Mouse (Mus musculus) neural tube, embryonic 11.5 days (tissue): ENCODE data around the gene Max. TPM values are rescaled to one million over a fixed set of nuclear protein-coding genes. Genes with fewer than 3 reads are reported as not detected.

Experiments used
- ATAC-seq: fragments of 200-750 bp; cut with Nextera tagmentation; 2 replicates; pipeline ENCODE4 v1.8.0; 2017; ENCODE audit warnings: moderate number of reproducible peaks, mild to moderate bottlenecking, moderate TSS enrichment, moderate library complexity; ENCODE audit not compliant: insufficient read depth, low FRiP score, low TSS enrichment
- DNase-seq: peaks from one replicate; pipeline ENCODE4 v3.0.0-alpha.2; 2015; ENCODE audit warnings: low spot score
- H3K27ac ChIP-seq: fragments of 300-500 bp; sonication (generic); 2 replicates; pipeline ENCODE4 v1.5.1; 2014; ENCODE audit warnings: low read depth, mild to moderate bottlenecking, low read length
- H3K27me3 ChIP-seq: fragments of 300-500 bp; sonication (generic); 2 replicates; pipeline ENCODE4 v1.6.1; 2014; ENCODE audit warnings: mild to moderate bottlenecking, low read length, mixed read lengths; ENCODE audit not compliant: control insufficient read depth, insufficient read depth
- H3K36me3 ChIP-seq: fragments of 300-500 bp; sonication (generic); 2 replicates; pipeline ENCODE4 v1.6.1; 2014; ENCODE audit warnings: mild to moderate bottlenecking, low read length, moderate library complexity, mixed read lengths; ENCODE audit not compliant: control insufficient read depth, insufficient read depth
- H3K4me1 ChIP-seq: fragments of 300-500 bp; sonication (generic); 2 replicates; pipeline ENCODE4 v1.6.1; 2014; ENCODE audit warnings: low read length, mixed read lengths; ENCODE audit not compliant: control insufficient read depth, insufficient read depth
- H3K4me2 ChIP-seq: fragments of 300-500 bp; sonication (generic); 2 replicates; pipeline ENCODE4 v1.6.1; 2014; ENCODE audit warnings: low read depth, mild to moderate bottlenecking, moderate library complexity
- H3K4me3 ChIP-seq: fragments of 300-500 bp; sonication (generic); 2 replicates; pipeline ENCODE4 v1.5.1; 2014; ENCODE audit warnings: low read depth, low read length
- H3K9ac ChIP-seq: fragments of 300-500 bp; sonication (generic); 2 replicates; pipeline ENCODE4 v1.6.1; 2014; ENCODE audit warnings: mild to moderate bottlenecking, low read length
- H3K9me3 ChIP-seq: fragments of 300-500 bp; sonication (generic); 2 replicates; pipeline ENCODE4 v1.6.1; 2016; ENCODE audit warnings: low read length; ENCODE audit not compliant: control insufficient read depth
- WGBS: fragments of 180-500 bp; shearing (Covaris S2); extraction: QIAGEN DNeasy Blood & Tissue Kit; methylation state at CpG from one replicate; pipeline ENCODE4 v1.1.7; 2014; 5-methylcytosine and 5-hydroxymethylcytosine counted together
- polyA plus RNA-seq: library from polyadenylated mRNA; unstranded; fragments of >200 nt; fragmentation: Nextera tagmentation; extraction: Ambion mirVana; gene quantifications from 2 replicates; pipeline ENCODE4 v1.2.1, GENCODE M21; 2014

Gene Max
- 20.6 and 33.4 TPM in 2 replicates for polyA plus RNA-seq

DNA sequence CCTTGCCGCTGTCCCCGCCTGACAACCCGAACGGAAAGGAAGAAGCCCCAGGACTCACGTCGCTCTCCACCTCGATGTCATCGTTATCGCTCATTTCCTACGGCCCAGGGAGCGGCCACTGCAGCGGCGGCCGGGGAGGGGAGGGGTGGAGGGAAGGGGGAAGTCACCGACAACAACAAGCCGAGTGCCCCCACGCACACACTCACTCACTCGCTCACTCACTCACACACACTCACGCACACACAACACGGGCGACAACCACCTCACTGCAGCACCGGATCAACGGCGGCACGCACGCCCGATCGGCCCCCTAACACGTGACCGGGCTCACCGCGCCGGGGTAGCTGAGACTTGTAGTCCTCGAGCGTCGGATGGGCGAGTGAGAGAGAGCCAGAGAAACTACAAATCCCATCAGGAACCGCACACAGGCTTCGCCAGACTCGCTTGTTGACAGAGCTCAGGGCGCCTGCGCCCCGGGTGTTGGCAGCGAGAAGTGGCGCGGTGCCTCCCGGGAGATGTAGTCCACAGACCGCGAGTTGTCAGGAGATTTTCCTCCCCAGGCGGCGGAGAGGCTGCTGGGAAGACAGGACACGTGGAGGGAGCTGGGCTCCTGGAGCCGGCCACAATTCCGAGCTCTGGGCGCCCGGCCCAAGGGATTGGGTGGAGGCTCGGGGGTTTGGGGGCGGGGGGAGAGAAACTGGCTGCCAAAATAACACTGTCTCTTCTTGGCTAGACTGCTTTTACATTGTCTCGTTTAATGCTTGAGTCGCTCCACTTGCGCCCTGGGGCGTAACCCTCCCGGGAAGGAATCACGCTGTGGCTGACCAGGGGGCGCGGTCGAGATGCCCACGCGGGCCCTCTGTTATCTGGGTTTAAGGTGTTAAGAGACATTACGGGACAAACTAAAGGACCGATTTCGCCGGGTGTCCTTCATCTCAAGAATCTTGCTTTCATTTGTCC, at the start of gene Max:
Gene Max (minus strand): TSS at position 270 of the 960 bp plus-strand sequence.
- Histone ChIP-seq H3K9ac (peak within 1 kb of the TSS; percentile 67), H3K4me2 (peak within 1 kb of the TSS; percentile 87), H3K36me3 (no peaks in the 10 kb centered on the region), H3K9me3 (no peaks in the 10 kb centered on the region), H3K27me3 (no peaks in the 10 kb centered on the region), H3K4me3 (peak within 1 kb of the TSS; percentile 72), H3K27ac (no peak within 1 kb of the TSS), H3K4me1 (peaks cover 10% of the 10 kb centered on the region)
- under 1% methylated on average over 69 of the region's 73 CpGs for WGBS
- ATAC-seq (peak; percentile 98), DNase-seq (peak; percentile 98)

DNA sequence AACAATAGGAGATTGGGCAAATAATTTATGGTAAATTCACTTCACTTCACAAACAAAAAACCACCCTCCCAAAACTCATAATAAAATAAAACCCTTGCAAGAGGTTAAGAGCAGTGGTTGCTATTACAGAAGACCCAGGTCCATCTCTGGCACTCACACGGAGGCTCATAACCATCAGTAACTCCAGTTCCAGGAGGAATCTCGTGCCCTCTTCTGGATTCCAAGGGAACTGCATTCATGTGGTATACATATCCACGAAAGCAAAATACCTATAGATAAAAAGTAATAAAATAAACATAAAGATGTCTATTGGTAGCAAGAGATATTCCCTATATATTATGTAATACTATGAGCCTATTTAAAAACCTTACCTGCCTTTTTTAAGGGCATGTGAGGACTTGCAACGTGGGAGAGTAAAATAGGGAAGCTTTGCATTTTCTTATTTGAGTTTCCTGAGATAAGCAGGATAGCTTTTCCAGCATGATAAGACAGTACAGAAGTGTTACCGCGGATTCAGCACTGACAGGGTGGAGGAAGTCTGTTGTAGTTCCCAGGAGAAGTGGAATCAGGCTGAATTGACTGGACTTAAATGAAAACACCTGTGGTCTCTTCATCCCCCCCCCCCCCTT, 49.2 kb upstream of the Max start:
- Histone ChIP-seq H3K9ac (no peak overlapping the region), H3K9me3 (no peaks in the 10 kb centered on the region), H3K4me3 (no peak overlapping the region), H3K27me3 (no peaks in the 10 kb centered on the region), H3K27ac (no peak overlapping the region), H3K4me1 (no peaks in the 10 kb centered on the region), H3K36me3 (no peaks in the 10 kb centered on the region), H3K4me2 (no peak overlapping the region)
- no peak for ATAC-seq
- 68% methylated on average over 6 of the region's 6 CpGs for WGBS
- DNase-seq, result no peak

- H3K9me3 ChIP-seq, result no peaks in the 10 kb centered on the region
- H3K27me3 ChIP-seq, result no peaks in the 10 kb centered on the region
- 65% methylated on average over 20 of the region's 20 CpGs for WGBS
- H3K9ac ChIP-seq, result no peak overlapping the region
- DNase-seq, result no peak
- H3K4me3 ChIP-seq, result no peak overlapping the region
- peaks cover 3% of the 10 kb centered on the region; the same call in 1 of the 2 replicates for H3K4me1 ChIP-seq
- no peak overlapping the region for H3K27ac ChIP-seq
- no peak for ATAC-seq
- no peak overlapping the region for H3K4me2 ChIP-seq
- no peaks in the 10 kb centered on the region for H3K36me3 ChIP-seq
Measured at GRCm38 (mm10) chr12:77009202-77010030, 47.4 kb upstream of the Max start.

DNA sequence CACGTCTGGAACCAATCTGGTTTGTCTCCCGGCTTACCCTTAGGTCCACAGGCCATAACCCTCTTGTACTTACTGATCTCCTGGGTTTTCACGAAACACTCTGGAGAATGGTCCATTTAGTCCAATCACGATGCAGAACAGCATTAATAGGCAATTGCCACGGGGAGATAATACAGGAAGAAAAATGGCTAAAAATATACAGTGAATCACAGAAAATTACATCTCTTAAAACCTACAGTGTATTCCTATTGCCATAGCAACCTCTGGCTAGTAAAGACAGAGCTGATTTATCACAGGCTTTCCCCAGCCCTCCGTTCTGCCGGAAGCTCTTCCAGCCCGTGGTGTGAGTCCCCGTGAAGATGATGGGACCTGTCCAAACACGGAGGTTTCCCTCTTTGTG, 42.9 kb upstream of the Max start:
- no peaks in the 10 kb centered on the region for H3K9me3 ChIP-seq
- H3K4me2 ChIP-seq, result no peak overlapping the region
- no peak for ATAC-seq
- no peaks in the 10 kb centered on the region for H3K27me3 ChIP-seq
- DNase-seq, result no peak
- no peak overlapping the region for H3K9ac ChIP-seq
- no peak overlapping the region for H3K4me3 ChIP-seq
- WGBS, result 55% methylated on average over 10 of the region's 10 CpGs
- no peaks in the 10 kb centered on the region for H3K36me3 ChIP-seq
- H3K4me1 ChIP-seq, result peaks cover 7% of the 10 kb centered on the region; the same call in 1 of the 2 replicates
- H3K27ac ChIP-seq, result no peak overlapping the region

GRCm38 (mm10) chr12:77002551-77003228, 40.7 kb upstream of the Max start:
- WGBS, result 92% methylated on average over 8 of the region's 8 CpGs
- Histone ChIP-seq H3K4me3 (no peak overlapping the region), H3K36me3 (no peaks in the 10 kb centered on the region), H3K4me1 (peaks cover 7% of the 10 kb centered on the region; the same call in 1 of the 2 replicates), H3K9me3 (no peaks in the 10 kb centered on the region), H3K27ac (no peak overlapping the region), H3K4me2 (no peak overlapping the region), H3K9ac (no peak overlapping the region), H3K27me3 (no peaks in the 10 kb centered on the region)
- no peak for DNase-seq
- ATAC-seq, result no peak

DNA sequence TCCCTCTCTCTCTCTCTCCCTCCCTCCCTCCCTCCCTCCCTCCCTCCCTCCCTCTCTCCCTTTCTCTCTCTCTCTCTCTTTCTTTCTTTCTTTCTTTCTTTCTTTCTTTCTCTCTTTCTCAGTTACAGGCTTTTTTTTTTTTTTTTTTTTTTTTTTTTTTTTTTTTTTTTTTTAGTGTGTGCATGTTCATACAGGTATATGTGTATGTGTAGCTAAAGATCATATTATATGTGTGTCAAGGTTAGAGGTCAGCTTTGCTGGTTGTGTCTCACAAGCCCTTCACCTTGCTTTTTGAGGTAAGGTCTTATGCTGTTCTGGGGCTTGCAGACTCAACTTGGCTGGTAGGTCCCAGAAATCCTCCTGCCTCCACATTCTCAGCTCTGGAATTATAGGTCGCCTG, 39.3 kb upstream of the Max start:
- H3K4me2 ChIP-seq, result no peak overlapping the region
- no peak overlapping the region for H3K27ac ChIP-seq
- H3K36me3 ChIP-seq, result no peaks in the 10 kb centered on the region
- no peak overlapping the region for H3K4me3 ChIP-seq
- DNase-seq, result no peak
- ATAC-seq, result no peak
- no peak overlapping the region for H3K9ac ChIP-seq
- WGBS, result 68% methylated on average over 1 of the region's 1 CpGs
- H3K4me1 ChIP-seq, result peaks cover 7% of the 10 kb centered on the region; the same call in 1 of the 2 replicates
- no peaks in the 10 kb centered on the region for H3K9me3 ChIP-seq
- no peaks in the 10 kb centered on the region for H3K27me3 ChIP-seq

DNA sequence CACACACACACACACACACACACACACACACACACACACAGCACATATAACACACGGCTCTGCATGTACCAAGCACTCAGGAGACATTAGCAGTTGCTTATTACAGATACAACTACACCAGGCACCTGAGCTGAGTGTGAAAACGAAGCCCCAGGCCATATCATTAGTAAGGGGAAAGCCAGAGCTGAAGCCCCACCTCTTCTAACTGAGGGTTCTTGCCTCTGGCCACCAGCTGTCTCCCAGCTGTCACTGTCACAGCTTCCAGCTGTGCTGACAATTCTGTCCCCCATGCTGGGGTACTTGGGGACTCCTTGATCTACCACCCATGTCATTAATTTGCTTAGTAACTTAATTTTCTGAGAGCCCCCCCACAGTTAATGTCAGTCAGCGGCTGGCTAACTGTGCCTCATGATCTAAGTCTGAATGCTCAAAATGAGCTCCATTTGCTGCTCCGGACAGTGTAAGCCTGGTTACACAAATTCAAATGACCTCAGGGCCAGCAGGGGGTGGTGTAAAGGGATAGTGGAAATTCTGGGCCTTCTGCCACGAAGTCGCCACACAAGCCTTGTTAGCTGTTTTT, 38.8 kb upstream of the Max start:
- Histone ChIP-seq H3K27me3 (no peaks in the 10 kb centered on the region), H3K36me3 (no peaks in the 10 kb centered on the region), H3K4me1 (peaks cover 7% of the 10 kb centered on the region; the same call in 1 of the 2 replicates), H3K4me3 (no peak overlapping the region), H3K9me3 (no peaks in the 10 kb centered on the region), H3K27ac (no peak overlapping the region), H3K9ac (no peak overlapping the region), H3K4me2 (no peak overlapping the region)
- ATAC-seq (peak; percentile 67), DNase-seq (peak; percentile 63)
- 11% methylated on average over 6 of the region's 6 CpGs for WGBS
